Mouse (Mus musculus): ENCODE results near the gene Slc7a11. TPM values are rescaled to one million over a fixed set of nuclear protein-coding genes. Genes with fewer than 3 reads are reported as not detected.

Slc7a11 gene
- polyA plus RNA-seq, 1 experiment from 2014 or later = 0.11 TPM

DNA sequence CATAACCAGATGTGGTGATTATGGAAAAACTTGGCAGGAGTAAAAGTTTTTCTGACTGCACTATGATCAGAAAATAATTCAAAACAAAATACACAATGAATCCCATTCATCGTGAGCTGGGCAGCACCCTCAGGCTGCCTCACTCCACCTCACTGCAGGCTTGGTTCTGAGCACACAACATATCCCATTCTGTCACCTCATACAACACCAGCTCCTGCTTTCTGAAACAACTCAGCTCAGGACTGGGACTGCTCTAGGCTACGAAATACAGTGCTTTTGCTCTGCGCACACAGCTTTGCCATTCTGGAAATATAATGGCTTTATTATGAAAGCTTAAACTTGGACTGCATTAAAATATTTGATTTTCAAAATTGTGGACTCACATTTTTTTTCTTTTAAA lies 79.8 kb downstream of the Slc7a11 start:
- H3K4me3 ChIP-seq (ENCODE audit: low read depth, low read length) = no peak overlapping the region
- H3K36me3 ChIP-seq (ENCODE audit: insufficient read depth) = no peaks in the 10 kb centered on the region
- ATAC-seq (ENCODE audit: insufficient read depth) (no peak), DNase-seq (no peak)
- no peak overlapping the region for H3K4me2 ChIP-seq
- H3K9me3 ChIP-seq (ENCODE audit: low read depth, low read length) = no peaks in the 10 kb centered on the region
- no peaks in the 10 kb centered on the region for H3K27me3 ChIP-seq (ENCODE audit: insufficient read depth, low read length)
- H3K27ac ChIP-seq (ENCODE audit: low read depth) = no peak overlapping the region
- TF ChIP-seq CTCF (IDR thresholded peaks at IDR 0.05; ENCODE audit: low read depth) = no peak
- WGBS = 75% methylated on average over 3 of the region's 3 CpGs
- H3K4me1 ChIP-seq (ENCODE audit: insufficient read depth) = no peaks in the 10 kb centered on the region
- no peak overlapping the region for H3K9ac ChIP-seq

DNA sequence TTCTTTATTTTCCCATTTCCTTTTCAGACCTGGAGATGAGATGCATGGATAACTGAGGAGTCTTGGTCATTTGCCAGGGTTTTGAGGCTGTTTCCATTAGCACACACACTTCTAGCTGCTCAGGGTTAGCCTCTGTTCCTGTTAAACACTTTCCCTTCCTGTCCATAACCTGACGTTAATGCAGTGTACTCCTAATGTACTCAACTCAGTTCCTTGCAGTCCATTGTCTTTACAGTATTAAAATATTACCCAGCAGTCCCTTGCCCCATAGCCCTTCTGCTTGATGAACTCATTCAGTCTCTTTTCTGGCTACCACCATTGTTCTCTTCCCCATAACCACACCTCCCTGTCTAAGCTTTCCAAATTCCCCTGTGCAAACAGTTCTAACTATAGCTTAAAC lies 96.3 kb downstream of the Slc7a11 start:
- H3K4me3 ChIP-seq (ENCODE audit: low read depth, low read length) = no peak overlapping the region
- ATAC-seq (ENCODE audit: insufficient read depth) = no peak; the same call in 1 of the 2 replicates
- H3K27ac ChIP-seq (ENCODE audit: low read depth) = no peak overlapping the region
- no peak overlapping the region for H3K9ac ChIP-seq
- no peak for TF ChIP-seq CTCF (IDR thresholded peaks at IDR 0.05; ENCODE audit: low read depth)
- DNase-seq = peak; percentile 45
- no peak overlapping the region for H3K4me2 ChIP-seq
- no peaks in the 10 kb centered on the region for H3K36me3 ChIP-seq (ENCODE audit: insufficient read depth)
- WGBS = 26% methylated on average over 1 of the region's 1 CpGs
- H3K4me1 ChIP-seq (ENCODE audit: insufficient read depth) = no peaks in the 10 kb centered on the region
- H3K9me3 ChIP-seq (ENCODE audit: low read depth, low read length) = no peaks in the 10 kb centered on the region
- H3K27me3 ChIP-seq (ENCODE audit: insufficient read depth, low read length) = no peaks in the 10 kb centered on the region

DNA sequence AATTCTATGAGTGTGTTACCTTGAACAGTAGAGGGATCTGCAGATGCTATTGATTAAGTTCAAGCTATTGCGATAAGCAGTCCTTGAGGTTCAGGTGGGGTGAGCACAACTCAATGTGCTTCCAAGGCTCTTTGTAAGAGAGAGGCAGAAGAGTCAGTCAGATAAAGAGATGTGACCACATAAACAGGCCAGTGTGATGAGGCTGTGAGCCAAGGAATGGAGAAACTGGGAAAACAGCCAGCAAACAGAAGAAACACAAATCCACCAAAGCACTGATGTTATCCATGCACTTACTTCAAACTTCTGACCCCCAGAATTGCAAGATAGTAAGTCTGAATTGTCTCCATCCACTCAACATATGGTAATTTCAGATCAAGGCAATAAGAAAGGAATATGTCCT lies 99.0 kb downstream of the Slc7a11 start:
- H3K27me3 ChIP-seq (ENCODE audit: insufficient read depth, low read length) = no peaks in the 10 kb centered on the region
- no peaks in the 10 kb centered on the region for H3K9me3 ChIP-seq (ENCODE audit: low read depth, low read length)
- H3K27ac ChIP-seq (ENCODE audit: low read depth) = no peak overlapping the region
- H3K9ac ChIP-seq = no peak overlapping the region
- no peaks in the 10 kb centered on the region for H3K4me1 ChIP-seq (ENCODE audit: insufficient read depth)
- no peak overlapping the region for H3K4me3 ChIP-seq (ENCODE audit: low read depth, low read length)
- 74% methylated on average over 1 of the region's 1 CpGs for WGBS
- TF ChIP-seq CTCF (IDR thresholded peaks at IDR 0.05; ENCODE audit: low read depth) = no peak
- ATAC-seq (ENCODE audit: insufficient read depth) = no peak; the same call in 1 of the 2 replicates
- no peak overlapping the region for H3K4me2 ChIP-seq
- peak; percentile 88 for DNase-seq
- H3K36me3 ChIP-seq (ENCODE audit: insufficient read depth) = no peaks in the 10 kb centered on the region

DNA sequence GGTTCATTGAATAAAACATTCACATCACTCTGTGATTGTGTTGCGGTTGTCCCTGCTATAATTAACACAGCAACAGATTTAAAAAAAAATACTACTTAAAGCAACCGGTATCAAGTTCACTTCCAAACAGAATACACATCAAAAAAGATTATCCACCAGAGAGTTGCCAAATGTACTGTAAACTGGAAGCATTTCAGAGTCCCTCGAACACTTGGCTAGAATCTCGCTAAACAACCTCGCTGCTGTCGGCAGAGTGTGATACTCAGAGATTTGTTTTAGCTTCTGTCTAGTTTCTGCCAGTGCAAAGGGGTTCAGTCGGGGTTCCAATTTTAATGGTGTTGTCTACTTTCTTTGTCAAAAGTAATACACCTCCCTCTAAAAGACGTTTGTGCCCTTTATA lies 118.9 kb downstream of the Slc7a11 start:
- no peak overlapping the region for H3K4me3 ChIP-seq (ENCODE audit: low read depth, low read length)
- no peaks in the 10 kb centered on the region for H3K9me3 ChIP-seq (ENCODE audit: low read depth, low read length)
- no peaks in the 10 kb centered on the region for H3K4me1 ChIP-seq (ENCODE audit: insufficient read depth)
- H3K9ac ChIP-seq = no peak overlapping the region
- H3K4me2 ChIP-seq = no peak overlapping the region
- DNase-seq (peak; percentile 41), ATAC-seq (ENCODE audit: insufficient read depth) (no peak)
- H3K27me3 ChIP-seq (ENCODE audit: insufficient read depth, low read length) = no peaks in the 10 kb centered on the region
- H3K27ac ChIP-seq (ENCODE audit: low read depth) = no peak overlapping the region
- 49% methylated on average over 8 of the region's 8 CpGs for WGBS
- TF ChIP-seq CTCF (IDR thresholded peaks at IDR 0.05; ENCODE audit: low read depth) = no peak
- no peaks in the 10 kb centered on the region for H3K36me3 ChIP-seq (ENCODE audit: insufficient read depth)

DNA sequence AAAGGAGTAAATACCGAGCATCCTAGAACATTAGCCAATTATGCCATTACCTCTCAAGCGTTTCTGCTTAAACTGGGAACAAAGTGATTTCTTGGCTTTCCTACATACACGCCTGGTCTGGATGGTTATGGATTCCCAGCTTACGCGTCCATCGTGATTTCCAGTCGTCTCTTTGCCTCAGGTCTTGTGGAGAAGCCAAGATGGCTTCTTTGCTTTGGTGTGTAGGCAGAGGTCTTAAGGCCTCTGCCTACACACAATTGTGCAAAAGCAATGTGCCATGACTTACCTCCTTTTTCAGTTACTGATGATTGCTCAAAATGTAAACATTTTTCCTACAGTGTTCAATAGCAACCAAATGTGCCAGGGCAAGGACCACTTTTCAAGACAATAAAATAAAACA lies 119.5 kb downstream of the Slc7a11 start:
- WGBS = 91% methylated on average over 7 of the region's 7 CpGs
- Histone ChIP-seq H3K36me3 (ENCODE audit: insufficient read depth) (no peaks in the 10 kb centered on the region), H3K9ac (no peak overlapping the region), H3K9me3 (ENCODE audit: low read depth, low read length) (no peaks in the 10 kb centered on the region), H3K27me3 (ENCODE audit: insufficient read depth, low read length) (no peaks in the 10 kb centered on the region), H3K27ac (ENCODE audit: low read depth) (no peak overlapping the region), H3K4me1 (ENCODE audit: insufficient read depth) (no peaks in the 10 kb centered on the region), H3K4me2 (no peak overlapping the region), H3K4me3 (ENCODE audit: low read depth, low read length) (no peak overlapping the region)
- no peak for ATAC-seq (ENCODE audit: insufficient read depth)
- DNase-seq = no peak
- no peak for TF ChIP-seq CTCF (IDR thresholded peaks at IDR 0.05; ENCODE audit: low read depth)

DNA sequence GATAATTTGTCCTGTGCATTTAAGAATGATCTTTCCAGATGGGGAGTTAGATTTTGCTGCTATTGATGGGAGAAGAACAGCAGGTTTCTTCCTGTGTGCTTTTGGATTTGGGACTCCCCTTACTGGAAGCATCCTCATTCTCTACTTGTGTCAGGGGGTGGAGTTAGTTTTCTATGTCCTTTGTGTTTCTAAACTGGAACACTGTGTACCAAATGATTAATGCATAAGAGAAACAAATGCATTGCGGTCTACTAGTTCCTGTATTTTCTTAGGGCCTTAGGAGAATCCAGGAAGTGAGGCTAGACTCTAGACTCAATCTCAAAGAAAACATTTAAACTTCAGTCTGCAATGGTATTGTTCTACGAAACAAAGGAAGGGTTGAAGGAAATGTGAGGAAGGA lies 122.6 kb downstream of the Slc7a11 start:
- no peaks in the 10 kb centered on the region for H3K27me3 ChIP-seq (ENCODE audit: insufficient read depth, low read length)
- H3K4me2 ChIP-seq = no peak overlapping the region

DNA sequence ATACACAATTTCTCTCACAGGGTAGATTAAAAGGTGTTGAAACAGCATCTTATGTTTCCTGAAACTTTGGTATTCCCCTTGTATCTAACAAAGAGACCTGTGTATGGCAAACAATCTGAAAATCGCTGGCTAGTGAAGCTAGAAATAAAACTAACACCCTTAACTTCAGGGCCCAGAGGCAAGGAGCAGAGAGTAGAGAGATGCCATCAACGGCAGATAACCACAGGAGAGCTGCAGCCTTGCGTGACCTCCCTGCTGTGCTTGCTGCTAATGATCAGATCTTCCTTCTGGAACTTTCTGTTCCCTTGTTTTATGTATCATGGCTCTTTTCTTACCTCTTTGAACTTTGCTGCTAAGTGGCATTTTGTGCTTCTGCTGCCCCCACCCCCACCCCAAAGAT lies 125.3 kb downstream of the Slc7a11 start:
- no peak for ATAC-seq (ENCODE audit: insufficient read depth)

More for the DNA sequence above, 122.6 kb downstream of the Slc7a11 start:
- Histone ChIP-seq H3K4me1 (ENCODE audit: insufficient read depth) (no peaks in the 10 kb centered on the region), H3K27ac (ENCODE audit: low read depth) (no peak overlapping the region), H3K4me3 (ENCODE audit: low read depth, low read length) (no peak overlapping the region), H3K9me3 (ENCODE audit: low read depth, low read length) (no peaks in the 10 kb centered on the region), H3K9ac (no peak overlapping the region), H3K36me3 (ENCODE audit: insufficient read depth) (no peaks in the 10 kb centered on the region)
- no peak for TF ChIP-seq CTCF (IDR thresholded peaks at IDR 0.05; ENCODE audit: low read depth)
- no peak for ATAC-seq (ENCODE audit: insufficient read depth)
- no peak for DNase-seq
- WGBS = 76% methylated on average over 2 of the region's 2 CpGs

DNA sequence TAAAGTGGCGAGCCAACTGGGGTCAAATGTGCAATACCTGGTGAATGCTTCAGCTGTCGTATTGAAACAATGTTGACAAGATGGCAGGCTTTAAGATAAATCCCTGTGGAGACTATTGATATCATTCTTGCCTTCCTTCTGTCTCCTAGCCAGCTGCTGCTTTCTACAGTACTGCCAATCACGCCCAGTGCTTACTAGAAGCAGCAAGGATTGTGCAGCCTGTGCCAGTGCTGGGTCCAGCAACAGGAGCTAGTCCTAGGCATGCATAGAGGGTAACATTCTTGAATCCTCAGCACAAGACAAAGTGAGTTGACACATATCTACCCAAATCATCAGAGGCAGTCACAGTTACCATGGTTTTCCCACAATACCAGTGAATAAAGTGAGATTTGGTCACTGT lies 129.6 kb downstream of the Slc7a11 start:
- Histone ChIP-seq H3K27me3 (ENCODE audit: insufficient read depth, low read length) (no peaks in the 10 kb centered on the region), H3K9me3 (ENCODE audit: low read depth, low read length) (no peaks in the 10 kb centered on the region), H3K36me3 (ENCODE audit: insufficient read depth) (no peaks in the 10 kb centered on the region), H3K4me3 (ENCODE audit: low read depth, low read length) (no peak overlapping the region), H3K9ac (no peak overlapping the region), H3K4me1 (ENCODE audit: insufficient read depth) (no peaks in the 10 kb centered on the region), H3K4me2 (no peak overlapping the region), H3K27ac (ENCODE audit: low read depth) (no peak overlapping the region)
- WGBS = 68% methylated on average over 3 of the region's 3 CpGs
- ATAC-seq (ENCODE audit: insufficient read depth) (no peak), DNase-seq (no peak)
- TF ChIP-seq CTCF (IDR thresholded peaks at IDR 0.05; ENCODE audit: low read depth) = no peak

More for the DNA sequence above, 125.3 kb downstream of the Slc7a11 start:
- no peak for TF ChIP-seq CTCF (IDR thresholded peaks at IDR 0.05; ENCODE audit: low read depth)
- no peak overlapping the region for H3K4me3 ChIP-seq (ENCODE audit: low read depth, low read length)
- no peaks in the 10 kb centered on the region for H3K27me3 ChIP-seq (ENCODE audit: insufficient read depth, low read length)
- no peak overlapping the region for H3K4me2 ChIP-seq
- no peaks in the 10 kb centered on the region for H3K4me1 ChIP-seq (ENCODE audit: insufficient read depth)
- no peak overlapping the region for H3K9ac ChIP-seq
- no peak overlapping the region for H3K27ac ChIP-seq (ENCODE audit: low read depth)
- 56% methylated on average over 3 of the region's 3 CpGs for WGBS
- H3K9me3 ChIP-seq (ENCODE audit: low read depth, low read length) = no peaks in the 10 kb centered on the region
- H3K36me3 ChIP-seq (ENCODE audit: insufficient read depth) = no peaks in the 10 kb centered on the region
- DNase-seq = no peak
